Mouse (Mus musculus): ENCODE measurements around the gene Gm27021. TPM values are rescaled to one million over a fixed set of nuclear protein-coding genes. Genes with fewer than 3 reads are reported as not detected.

Gene Gm27021
- polyA plus RNA-seq (2012; ENCODE audit: low replicate concordance) = 0.65 and 1.8 TPM in 2 replicates

GRCm38 (mm10) chr8:120667561-120668373 lies at the start of gene Gm27021, which contains the start of gene Cox4i1:
Gm27021 (minus strand) TSS chr8:120668079.
Cox4i1 (plus strand) TSS chr8:120668222.

GRCm38 (mm10) chr8:120668374-120668905 lies 561 bp upstream of the Gm27021 start, which contains the start of gene Emc8:
Emc8 (minus strand) TSS chr8:120668573.

DNA sequence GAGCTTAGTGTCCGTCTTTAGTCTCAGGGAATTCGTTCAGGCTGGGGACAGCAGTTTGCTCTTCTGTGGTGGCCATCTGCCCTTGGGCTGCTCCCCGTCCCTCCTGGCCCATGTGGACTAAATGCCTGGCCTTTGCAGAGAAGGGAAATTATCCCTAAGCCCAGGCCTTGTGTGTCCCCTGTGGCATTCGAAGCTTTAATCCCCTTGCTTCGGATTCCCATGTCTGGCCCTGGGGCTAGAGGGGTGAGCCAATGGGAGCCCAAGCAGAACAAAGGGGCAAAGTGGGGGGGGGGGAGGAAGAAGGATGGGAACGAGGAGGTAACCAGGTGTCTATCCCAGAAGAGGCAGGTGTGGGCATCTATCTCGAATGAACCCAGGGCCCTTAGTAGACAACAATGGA lies 20.3 kb downstream of the Gm27021 start, which contains the start of gene 1190005I06Rik:
Gene 1190005I06Rik, minus strand, starts transcription at position 101 of the 400 bp plus-strand sequence.

DNA sequence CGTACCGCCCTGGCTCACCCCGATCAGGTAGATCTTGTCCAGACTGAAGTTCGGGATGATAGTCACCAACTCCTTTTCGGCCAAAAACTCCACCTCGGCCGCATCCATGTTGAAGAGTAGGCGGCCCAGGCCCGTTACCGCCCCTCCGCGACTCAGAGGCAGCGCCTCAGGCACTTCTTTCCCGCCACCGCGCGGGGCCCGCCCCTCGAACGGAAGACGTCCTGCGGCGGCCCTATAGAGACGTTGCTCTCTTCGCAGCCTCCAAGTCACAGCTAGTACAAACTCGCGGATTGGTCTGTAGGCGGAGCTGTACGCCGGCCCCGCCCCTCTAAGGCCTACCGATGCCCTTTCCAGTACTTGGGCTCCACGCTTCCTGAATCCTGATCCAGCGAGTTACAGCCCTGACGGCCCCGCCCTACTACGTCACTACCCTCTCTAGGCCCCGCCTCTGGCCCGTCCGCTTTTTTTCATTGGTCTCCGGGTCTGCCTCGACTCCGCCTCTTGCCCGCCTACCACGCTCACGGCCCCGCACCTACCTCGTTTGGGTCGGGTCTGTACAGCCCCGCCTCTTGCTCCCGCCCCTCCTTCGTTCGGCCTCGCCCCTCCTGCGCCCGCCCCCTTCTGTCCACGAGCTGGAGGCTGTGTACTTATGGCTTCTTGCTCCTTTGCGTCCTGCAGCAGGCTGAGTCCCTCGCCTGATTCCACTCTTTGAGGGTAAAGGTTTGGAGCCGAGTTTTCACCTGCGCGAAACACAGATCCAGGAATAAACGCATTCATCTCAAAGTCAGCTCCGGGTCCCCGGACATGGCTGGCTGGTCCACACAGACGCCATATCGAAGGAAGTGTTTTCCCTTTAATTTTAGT lies 78.7 kb downstream of the Gm27021 start, which contains the start of gene Gins2:
Gene Gins2, minus strand, starts transcription at position 397 of the 864 bp plus-strand sequence.

Other genes starting within 250 kb of the Gm27021 start
- 24.2 and 124 TPM in 2 replicates for gene Gins2, start 78.8 kb downstream of the Gm27021 start, polyA plus RNA-seq (2012; ENCODE audit: low replicate concordance)
- gene 1190005I06Rik, start 20.4 kb downstream of the Gm27021 start, polyA plus RNA-seq (2012; ENCODE audit: low replicate concordance) = 0.31 and 0.88 TPM in 2 replicates
- 74.5 and 94.5 TPM in 2 replicates for gene Cox4i1, start 143 bp upstream of the Gm27021 start, polyA plus RNA-seq (2012; ENCODE audit: low replicate concordance)
- 120 and 151 TPM in 2 replicates for gene Emc8, start 494 bp upstream of the Gm27021 start, polyA plus RNA-seq (2012; ENCODE audit: low replicate concordance)
- 134 and 388 TPM in 2 replicates for gene Irf8, start 68.3 kb upstream of the Gm27021 start, polyA plus RNA-seq (2012; ENCODE audit: low replicate concordance)

Data from leukemia stem cell, adult 10-12 weeks (primary cell).